Mouse (Mus musculus) kidney, postnatal 36 days (tissue): ENCODE results near the gene Gm21974.
A peak's percentile ranks its signal among the peaks of the same experiment; 100 is the strongest.
"Not testable (repeated sequence)": the region's sequence is repeated elsewhere in the genome, so short reads cannot be mapped to it uniquely, and the experiment has no call there.

Experiments used
- DNase-seq, 2 experiments: peaks; one replicate each; pipeline ENCODE4 v3.0.0; 2021 to 2022; ENCODE audit warnings: mixed read lengths in 2 of 2

Gm21974 gene

DNA sequence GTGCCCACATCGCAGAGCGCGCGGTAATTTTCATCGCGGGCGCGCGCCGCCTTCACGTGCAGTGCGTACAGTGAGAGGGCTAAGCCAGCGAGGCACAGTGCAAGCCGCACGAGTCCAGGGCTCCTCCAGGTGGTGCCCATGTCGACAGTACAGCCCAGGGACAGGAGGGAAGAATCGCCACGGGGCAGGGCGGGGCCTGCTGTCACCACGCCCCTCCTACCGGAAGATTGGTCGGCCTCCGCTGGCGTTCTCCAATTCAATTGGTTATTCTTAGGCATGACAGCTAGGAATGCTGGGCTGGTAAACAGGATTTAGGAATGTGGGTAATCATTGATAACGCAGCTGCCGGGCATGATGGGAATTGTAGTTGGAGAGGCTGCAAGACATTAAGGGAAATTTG lies at the start of gene Gm21974, which contains the start of gene Vkorc1:
Gene Gm21974, minus strand, starts transcription at position 13 of the 400 bp plus-strand sequence.
Gene Vkorc1, minus strand, starts transcription at position 176 of the 400 bp plus-strand sequence.
- DNase-seq: peak; percentile 98 to 99

DNA sequence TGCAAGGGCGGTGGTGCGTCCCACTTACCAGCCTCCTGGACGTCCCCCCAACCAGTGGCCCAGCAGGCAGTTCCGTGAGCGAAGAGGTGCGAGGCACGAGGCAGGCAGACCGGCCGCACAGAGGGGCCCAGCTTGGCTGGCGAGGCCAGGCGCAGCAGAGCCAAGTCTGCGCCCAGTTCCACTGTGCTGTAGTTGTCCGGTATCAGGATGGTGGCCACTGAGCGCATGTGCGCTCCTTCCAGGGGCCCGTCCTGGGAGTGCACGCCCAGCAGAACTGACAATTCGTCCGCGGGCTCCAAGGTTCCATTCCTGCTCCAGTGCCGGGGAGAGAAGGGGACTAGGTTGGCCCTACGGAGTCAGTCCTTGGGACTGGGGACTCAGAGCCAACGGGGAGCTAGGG lies 49.4 kb upstream of the Gm21974 start:
- no peak for DNase-seq

DNA sequence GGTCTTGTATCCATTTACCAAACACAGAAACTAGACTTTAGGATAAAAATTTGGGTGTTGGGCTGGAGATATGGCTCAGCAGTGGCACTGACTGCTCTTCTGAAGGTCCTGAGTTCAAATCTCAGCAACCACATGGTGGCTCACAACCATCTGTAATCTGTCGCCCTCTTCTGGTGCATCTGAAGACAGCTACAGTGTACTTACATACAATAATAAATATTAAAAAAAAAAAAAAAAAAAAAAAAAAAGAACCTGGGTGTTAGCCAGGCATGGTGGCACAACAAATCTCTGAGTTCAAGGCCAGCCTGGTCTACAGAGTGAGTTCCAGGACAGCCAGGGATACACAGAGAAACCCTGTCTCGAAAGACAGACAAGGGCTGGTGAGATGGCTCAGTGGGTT lies 46.8 kb upstream of the Gm21974 start:
- not testable (repeated sequence) for DNase-seq

DNA sequence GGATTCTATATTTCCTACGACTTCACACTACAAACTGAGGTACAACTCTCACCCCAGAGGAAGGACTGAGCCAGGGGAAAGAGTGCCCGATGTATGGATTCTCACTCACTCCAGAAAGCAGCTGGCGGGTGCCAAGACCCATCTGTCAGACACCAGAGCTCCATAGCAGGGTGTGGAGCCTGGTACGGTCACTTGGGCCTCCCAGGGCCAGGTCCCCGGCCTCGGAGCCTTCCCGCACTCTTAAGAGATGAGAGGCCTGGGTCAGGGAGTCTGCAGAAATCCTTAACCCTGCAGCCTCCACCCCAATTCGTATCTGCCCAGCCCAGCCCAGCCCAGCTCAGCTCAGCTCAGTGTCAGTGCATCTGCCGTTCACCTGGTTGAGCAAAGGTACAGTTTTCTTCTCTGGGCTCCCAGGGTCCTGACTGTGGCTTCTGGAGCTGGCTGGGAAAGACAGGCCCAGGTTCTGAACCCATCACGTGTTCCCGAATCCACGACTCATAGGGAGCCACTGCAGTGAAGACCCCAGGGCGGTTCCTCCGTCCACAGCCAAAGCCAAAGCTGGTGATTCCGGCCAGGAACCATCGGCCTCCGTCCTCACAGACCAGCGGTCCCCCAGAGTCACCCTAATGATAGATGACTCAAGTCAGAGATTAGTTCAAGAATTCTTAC lies 41.1 kb upstream of the Gm21974 start:
- no peak for DNase-seq

DNA sequence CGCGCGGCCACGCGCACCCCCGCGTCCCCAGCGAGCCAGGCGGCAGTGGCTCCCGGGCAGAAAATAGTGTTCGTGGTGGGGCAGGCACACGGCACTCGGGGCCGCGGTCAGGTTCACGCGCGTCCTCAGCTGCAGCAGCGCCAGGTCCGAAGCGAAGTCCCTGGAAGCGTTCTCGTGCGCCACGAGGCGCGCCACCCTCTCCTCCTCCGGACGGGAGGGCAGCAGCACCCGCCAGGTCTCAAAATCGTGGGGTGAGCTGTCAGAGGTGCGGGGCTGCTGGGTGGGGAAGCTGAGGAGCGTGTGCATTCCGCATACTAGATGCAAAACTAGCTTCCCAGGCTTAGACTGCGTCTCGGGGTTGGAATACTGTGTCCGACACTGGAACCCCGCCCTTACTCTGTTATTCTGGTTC lies 40.5 kb upstream of the Gm21974 start:
- no peak for DNase-seq

DNA sequence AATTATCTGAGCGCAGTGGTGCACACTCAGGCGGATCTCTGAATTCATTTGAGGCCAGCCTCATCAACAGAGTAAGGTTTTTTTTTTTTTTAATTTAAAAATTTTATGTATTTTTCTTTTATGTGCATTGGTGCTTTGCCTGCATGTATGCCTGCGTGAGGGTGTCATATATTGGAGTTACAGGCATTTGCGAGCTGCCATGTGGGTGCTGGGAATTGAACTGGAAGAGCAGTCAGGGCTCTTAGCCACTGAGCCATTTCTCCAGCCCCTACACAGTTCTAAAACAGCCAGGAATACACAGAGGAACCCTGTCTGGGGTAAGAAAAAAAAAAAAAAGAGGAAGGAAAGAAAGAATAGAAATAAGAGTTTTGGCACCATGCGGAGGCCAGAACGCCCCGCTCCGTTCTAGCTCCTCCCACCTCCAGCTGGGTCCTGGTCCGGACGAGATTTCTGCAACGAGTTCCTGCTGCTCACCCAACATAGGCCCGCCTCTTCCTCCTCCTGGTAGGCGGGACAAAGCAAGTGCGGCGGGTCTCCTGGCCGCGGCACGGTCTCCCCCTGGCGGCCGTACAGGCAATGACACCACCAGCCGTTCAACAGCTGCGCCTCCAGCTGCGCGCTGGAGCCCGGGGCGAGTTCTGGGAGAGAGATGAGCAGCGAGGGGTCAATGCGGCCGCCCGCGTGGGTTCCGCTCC lies 39.9 kb upstream of the Gm21974 start:
- peak; percentile 96 to 98 for DNase-seq

DNA sequence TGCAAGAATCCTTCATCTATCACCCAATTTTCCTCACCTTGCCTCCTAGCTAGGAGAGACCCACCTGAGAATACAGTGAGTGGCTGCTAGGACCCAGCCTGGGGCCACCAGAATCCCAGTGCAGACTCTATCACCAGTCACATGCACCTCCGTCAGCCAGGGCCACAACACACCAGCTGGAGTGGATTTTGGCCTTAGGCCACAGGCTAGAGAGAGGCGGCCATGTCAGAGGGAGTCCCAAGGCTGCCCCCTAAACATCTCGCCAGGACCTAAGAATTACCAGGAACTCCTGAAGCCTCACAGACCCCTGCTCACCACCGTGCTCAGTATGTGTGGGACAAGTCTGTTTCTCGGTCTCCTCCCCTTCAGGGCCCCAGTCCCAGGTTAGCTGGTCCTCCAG lies 38.8 kb upstream of the Gm21974 start:
- no peak for DNase-seq

DNA sequence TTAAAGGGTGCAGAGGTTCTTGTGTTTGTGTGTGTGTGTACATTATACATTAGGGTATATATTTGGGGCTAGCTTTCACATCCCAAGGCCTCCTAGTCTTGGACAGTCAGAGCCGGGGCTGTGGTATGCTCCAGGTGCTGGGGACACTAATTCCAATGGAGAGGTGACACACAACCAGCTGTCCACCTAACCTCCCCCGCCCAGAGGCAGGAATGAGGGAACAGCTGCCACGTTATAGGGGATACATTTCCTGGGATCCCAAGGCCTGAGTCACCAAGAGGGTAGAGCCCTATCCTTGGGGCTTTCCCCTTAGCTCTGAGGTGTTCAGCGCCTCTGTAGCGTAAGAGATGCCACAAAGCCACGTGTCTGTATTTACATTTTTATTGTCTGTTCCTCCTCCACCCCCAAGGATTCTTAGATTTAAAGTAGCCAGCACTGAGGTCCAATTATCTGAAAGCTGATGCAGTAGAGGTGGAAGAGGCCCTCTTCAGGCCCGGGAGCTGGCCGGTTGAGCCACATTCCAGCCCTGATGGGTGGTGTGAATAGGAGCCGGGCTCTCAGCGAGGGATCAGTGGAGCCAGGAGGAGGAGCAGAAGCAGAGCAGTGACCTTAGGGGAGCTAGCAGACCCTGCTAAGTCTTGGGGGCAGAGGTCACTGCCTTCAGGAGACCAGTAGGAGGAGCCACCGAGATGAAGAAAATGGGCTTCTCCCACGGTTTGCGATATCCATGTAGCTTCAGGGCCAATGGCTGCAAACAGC lies 37.2 kb upstream of the Gm21974 start:
- peak; percentile 66 to 70 for DNase-seq

DNA sequence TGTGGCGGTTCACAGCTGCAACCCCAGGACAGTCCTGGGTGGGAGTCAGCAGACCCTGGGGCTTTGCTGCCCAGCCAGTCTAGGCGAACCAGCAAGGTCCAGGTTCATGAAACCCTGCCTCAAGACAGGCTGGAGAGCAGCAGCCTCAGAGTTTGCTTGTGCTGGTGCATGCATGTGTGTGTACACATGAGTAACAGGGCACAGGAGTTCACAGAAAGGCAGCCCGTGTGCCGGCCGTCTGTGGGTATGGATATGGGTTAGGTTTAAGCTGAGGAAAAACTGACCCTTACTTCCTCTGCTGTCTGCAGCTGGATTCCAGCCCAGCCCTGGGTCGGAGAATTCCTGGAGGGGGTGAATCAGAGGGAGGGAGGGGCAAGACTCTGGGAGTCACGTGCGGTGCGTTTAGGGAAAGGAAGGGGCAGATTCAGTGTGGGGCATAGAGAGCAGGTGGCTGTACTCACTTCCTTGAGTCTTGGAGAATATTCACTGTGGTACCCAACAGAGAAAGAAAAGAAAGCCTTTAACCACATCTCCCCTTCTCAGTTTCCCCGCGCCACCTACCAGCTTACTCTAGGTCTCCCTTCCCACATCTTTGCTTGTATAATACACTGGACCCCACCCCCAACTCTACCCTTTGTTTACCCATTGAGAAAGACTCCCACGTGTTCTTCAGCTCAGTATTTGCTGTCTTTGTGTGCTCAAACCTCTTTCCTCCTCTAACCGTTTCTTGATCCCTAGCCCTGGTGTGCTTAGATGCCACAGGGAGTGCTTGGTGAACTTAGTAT lies 36.3 kb upstream of the Gm21974 start:
- DNase-seq: peak; percentile 83 to 85

DNA sequence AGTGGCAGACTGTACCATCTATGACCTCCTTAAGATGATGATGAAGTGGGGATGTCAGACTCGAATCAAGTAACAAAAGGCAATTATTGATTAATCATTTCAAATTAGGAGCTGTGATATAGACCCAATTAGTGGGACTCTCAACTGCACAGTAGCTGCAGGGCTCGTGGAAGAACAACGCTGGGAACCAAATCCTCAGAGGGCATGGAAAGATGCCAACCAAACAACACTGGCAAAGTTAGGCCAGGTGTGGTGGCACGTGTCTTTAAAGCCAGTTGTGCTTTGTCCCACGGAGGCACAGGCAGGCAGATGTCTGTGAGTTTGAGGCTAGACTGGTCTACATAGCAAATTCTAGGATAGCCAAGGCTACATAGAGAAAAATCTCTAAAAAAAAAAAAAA lies 35.4 kb upstream of the Gm21974 start:
- DNase-seq: peak in 1 of 2 experiments; percentile 29

DNA sequence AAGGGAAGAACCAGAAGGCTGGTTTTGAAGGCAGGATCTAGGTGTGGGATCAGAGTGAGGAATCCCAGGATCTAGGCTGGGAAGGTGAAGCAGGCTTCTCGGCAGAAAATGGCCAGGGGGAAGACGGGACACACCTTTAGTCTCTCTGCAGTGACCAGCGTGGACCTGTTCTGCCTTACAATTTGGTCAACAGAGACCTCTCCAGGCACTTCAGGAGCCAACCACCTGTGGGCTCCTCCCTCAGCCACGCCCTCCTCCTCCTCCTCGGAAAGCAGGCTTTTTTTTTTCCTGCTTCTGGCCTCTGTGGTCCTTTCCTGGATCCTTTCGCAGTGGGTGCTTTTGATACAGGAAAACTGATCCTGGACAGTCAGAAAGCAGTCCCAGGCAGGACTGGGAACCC lies 34.7 kb upstream of the Gm21974 start, which contains the start of gene Prss8:
Gene Prss8, minus strand, starts transcription at position 182 of the 400 bp plus-strand sequence.
- peak; percentile 94 to 95 for DNase-seq

DNA sequence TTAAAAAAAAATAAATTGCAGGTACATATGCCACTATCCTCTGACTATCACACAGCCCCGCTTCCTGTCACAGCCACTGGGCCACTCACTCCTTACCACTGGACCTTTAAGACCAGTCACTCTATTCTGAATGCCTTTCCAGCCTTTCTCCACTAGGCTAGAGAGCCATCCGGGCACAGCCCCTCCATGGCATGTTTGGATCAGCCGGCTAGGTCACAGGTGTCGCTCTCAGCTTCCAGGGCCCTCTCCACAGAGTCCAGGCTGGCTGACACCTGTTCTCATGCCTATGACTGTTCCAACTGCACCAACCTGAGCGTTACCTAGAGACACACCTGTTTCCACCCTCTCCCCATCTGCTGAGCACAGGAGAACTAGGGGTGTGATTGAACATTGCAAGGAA lies 33.3 kb upstream of the Gm21974 start:
- peak; percentile 58 to 59 for DNase-seq

DNA sequence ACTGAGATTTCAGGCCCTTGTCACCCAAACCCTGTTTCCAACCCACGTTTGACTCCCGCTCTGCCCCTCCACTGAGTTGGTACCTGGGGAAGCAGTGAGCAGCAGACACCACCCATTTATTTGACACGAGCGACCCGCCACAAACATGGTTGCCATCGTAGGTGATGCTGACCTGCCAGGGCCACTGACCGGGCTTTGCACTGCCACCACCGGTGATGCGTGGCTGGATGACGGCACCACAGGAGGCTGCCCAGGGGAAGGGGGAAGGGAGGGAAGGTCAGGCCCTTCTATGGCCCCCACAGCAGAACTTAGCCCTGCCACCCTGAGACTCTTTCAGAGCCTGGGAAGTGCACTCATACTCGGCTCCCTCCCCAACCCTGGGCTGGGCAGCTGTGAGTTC lies 32.5 kb upstream of the Gm21974 start:
- DNase-seq: peak in 1 of 2 experiments; percentile 69

DNA sequence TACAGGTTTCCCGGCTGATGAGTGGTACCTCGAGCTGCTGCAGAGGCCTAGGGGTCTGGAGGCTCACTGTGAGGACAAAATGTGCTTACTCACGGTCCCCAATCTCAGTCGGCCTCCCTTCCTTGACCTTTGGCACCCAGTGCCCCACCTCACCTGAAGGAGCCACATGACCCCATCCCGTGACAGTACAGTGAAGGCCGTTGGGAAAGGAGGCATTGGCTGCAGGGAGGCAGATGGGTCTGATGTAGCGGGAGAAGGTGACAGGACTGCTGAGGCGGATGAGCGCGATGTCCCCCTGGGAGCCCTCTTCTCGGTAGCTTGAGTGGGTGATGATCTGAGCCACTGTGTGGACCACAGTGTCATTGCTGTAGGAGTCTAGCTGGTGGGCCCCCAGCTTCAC lies 31.6 kb upstream of the Gm21974 start:
- peak; percentile 86 to 89 for DNase-seq

DNA sequence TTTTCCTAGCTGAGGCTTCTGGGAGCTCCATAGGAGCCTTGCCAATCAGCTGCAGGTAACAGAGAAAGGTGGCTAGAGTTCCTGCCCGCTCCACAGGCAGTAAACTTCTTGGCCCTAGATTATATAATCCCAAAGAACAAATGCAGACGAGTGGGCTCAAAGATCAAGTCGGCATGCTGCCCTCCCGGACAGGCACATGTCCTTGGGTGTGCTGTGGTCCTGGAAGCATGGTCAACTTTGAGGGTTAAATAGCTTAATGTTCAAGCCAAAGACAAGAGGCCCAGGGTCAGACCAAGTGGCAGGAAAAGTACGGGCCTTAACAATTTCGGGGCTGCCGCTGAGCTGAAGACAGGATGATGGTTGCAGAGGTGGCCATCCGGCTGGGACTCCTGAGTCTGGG lies 30.8 kb upstream of the Gm21974 start:
- DNase-seq: peak; percentile 80 to 91

DNA sequence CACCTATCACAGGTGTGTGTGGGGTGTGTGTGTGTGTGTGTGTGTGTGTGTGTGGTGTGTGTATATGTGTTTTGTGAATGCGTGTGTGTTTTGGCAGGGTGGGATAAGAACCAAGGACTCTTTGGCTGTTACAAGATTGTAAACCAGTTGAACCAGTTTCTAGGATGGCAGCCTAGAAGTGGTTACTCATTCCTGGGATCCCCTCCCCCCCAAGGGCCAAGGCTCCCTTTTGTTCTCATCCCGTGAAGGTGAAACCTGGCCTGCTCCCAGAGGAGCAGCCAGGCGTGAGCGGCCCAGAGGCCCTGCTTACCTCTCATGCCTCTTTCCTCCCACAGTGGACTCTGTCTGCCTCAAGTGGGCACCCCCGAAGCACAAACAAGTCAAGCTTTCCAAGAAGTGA lies 30.0 kb upstream of the Gm21974 start:
- peak; percentile 93 to 94 for DNase-seq

DNA sequence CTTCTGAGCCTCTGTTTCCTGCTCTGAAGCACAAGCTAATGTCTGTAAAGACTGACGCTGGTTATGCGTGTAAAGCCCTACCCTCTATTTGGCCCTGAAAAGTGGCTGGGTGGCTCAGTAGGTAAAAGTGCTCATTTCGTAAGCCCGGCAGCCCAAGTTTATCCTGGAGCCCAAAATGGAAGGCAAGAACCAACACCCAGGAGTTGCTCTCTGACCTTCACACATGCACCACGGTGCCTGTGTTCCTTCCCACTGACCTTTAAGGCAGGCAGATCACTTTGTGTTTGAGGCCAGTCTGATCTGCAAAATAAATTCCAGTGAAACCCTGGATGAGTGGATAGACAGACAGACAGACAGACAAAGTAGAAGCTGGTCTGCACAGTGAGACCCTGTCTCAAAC lies 28.5 kb upstream of the Gm21974 start:
- DNase-seq: peak in 1 of 2 experiments; percentile 39

DNA sequence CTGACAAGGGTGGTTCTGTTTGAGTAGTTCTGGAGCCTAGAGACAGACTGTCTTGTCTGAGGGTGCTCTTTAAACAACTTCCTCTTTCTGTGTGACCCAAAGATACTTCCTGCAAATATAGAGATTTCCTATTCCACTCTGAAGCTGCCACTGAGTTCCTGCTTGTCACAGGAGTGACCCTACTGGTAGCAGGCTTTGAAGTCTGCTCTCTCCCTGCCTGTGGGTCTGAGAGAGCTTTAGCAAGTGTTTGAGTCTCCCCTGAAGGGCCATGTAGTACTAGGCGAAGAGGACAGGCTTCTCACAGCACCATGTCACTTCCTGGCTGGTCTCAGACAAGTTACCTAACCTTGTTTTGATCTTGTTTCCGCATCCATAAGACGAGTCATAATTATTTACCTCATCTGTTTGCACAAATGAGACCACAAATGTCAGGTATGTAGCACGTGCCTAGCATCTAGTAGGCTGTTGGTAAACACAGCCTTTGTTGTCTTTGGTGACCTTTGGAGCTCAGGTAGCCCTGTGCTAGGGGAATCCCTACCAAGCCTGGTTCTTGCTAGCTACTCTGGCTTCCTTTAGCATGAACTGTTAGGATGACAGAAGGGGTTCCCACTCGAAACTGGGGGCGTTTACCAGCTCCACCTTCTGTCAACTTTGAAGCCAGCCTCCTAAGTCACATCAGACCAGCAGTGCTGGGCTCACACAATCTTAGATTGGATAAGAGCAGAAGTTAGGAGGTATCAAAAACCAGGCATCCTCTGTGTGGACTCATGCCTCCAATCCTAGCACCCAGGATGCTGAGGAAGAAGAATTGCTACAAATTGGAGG lies 27.4 kb upstream of the Gm21974 start:
- DNase-seq: no peak

DNA sequence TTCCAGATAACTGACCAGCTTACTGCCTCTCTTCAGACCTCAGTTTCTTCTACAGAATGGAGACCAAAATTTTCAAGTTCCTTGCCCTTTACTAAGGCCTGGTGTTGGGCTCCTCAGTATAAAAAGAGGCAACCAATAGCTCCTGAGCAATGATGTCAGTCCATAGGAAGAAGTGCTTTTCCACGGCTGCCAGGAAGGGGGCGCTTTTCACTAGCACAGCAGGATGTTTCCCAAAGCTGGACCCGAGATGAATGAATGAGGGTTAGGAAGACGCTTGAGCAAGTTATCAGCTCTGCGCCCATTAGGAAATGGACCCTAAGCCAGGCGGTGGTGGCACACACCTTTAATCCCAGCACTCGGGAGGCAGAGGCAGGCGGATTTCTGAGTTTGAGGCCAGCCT lies 26.3 kb upstream of the Gm21974 start:
- peak; percentile 59 to 77 for DNase-seq

DNA sequence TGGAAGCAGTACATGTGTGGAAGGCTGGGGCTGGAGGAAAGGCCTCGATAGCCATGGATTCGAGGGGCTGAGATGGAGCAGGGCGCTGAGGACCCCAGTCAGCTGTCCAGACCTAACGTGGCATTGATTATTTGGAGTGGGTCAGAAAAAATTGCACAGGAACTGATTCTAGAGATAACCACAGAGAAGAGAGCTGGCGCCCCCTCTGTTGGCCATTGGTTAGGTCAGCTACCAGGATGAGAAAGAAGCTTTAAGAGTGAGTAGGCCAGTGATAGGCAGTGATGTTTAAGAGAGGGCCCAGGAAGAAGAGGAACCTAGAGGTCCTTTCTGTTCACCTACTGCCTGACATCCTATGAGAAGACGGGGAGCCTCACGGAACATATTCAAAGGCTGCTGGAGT lies 24.0 kb upstream of the Gm21974 start:
- DNase-seq: peak in 1 of 2 experiments; percentile 72

DNA sequence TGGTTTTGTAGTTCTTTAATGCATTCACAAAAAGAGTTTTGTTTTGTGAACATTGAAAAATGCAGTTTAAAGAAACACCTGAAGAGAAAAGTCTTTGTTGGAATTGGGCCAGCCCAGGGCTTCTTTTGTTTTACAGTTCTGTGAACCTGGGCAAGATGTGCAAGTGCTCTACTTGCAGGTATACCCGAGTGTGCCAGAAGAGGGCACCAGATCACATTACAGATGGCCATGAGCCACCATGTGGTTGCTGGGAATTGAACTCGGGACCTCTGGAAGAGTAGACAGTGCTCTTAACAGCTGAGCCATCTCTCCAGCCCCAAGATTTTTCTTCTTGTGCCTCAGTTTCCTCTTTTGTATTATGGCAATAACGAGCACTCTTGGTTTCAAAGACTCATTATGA lies 22.9 kb upstream of the Gm21974 start:
- DNase-seq: peak; percentile 68 to 87

DNA sequence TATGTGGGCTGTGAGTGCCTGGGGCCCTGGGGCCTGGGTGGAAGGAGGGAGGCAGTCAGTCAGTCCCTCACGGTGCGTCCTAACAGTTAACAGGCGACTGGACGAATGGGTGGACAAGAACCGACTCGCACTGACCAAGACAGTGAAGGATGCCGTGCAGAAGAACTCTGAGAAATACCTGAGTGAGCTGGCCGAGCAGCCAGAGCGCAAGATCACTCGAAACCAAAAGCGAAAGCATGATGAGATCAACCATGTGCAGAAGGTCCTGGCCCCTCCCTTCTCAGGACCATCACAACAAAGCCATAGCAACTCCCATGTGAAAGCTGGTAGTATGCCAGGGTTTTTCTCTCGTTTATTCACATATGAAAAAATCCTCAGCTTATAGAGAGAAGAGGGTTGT lies 20.0 kb upstream of the Gm21974 start:
- no peak for DNase-seq
